Mouse (Mus musculus) hindbrain, embryonic 11.5 days (tissue): Measurements from ENCODE around the gene Nsa2. TPM values are rescaled to one million over a fixed set of nuclear protein-coding genes. Genes with fewer than 3 reads are reported as not detected.
A peak's percentile ranks its signal among the peaks of the same experiment; 100 is the strongest.
"Not testable (repeated sequence)": the region's sequence is repeated elsewhere in the genome, so short reads cannot be mapped to it uniquely, and the experiment has no call there.

Experiments
- ATAC-seq: fragments of 200-750 bp; cut with Nextera tagmentation; 2 replicates; pipeline ENCODE4 v1.8.0; 2017; ENCODE audit warnings: mild to moderate bottlenecking, moderate TSS enrichment, moderate library complexity; ENCODE audit not compliant: low FRiP score
- DNase-seq: peaks from one replicate; pipeline ENCODE4 v3.0.0-alpha.2; 2015; ENCODE audit warnings: low spot score
- H3K27ac ChIP-seq: fragments of 300-500 bp; sonication (generic); 2 replicates; pipeline ENCODE4 v1.5.1; 2014; ENCODE audit warnings: mild to moderate bottlenecking, low read depth, low read length
- H3K27me3 ChIP-seq: fragments of 300-500 bp; sonication (generic); 2 replicates; pipeline ENCODE4 v1.6.1; 2014; ENCODE audit warnings: mild to moderate bottlenecking, low read length, moderate library complexity, mixed read lengths; ENCODE audit not compliant: control insufficient read depth, insufficient read depth
- H3K36me3 ChIP-seq: fragments of 300-500 bp; sonication (generic); 2 replicates; pipeline ENCODE4 v1.6.1; 2014; ENCODE audit warnings: mild to moderate bottlenecking, low read length, moderate library complexity, mixed read lengths; ENCODE audit not compliant: control insufficient read depth, insufficient read depth
- H3K4me1 ChIP-seq: fragments of 300-500 bp; sonication (generic); replicated peaks from 2 replicates; pipeline ENCODE4 v1.6.1; 2014; ENCODE audit warnings: low read length, mixed read lengths; ENCODE audit not compliant: control insufficient read depth, insufficient read depth
- H3K4me2 ChIP-seq: fragments of 300-500 bp; sonication (generic); replicated peaks from 2 replicates; pipeline ENCODE4 v1.6.1; 2014; ENCODE audit warnings: mild to moderate bottlenecking, low read depth, low read length
- H3K4me3 ChIP-seq: fragments of 300-500 bp; sonication (generic); 2 replicates; pipeline ENCODE4 v1.5.1; 2014; ENCODE audit warnings: low read depth, low read length
- H3K9ac ChIP-seq: fragments of 300-500 bp; sonication (generic); 2 replicates; pipeline ENCODE4 v1.6.1; 2014; ENCODE audit warnings: low read depth, low read length
- H3K9me3 ChIP-seq: fragments of 300-500 bp; sonication (generic); 2 replicates; pipeline ENCODE4 v1.6.1; 2016; ENCODE audit warnings: low read length; ENCODE audit not compliant: control insufficient read depth
- WGBS: fragments of 180-500 bp; shearing (Covaris S2); extraction: QIAGEN DNeasy Blood & Tissue Kit; methylation state at CpG from one replicate; pipeline ENCODE4 v1.1.7; 2014; 5-methylcytosine and 5-hydroxymethylcytosine counted together
- polyA plus RNA-seq: library from polyadenylated mRNA; unstranded; fragments of >200 nt; fragmentation: Nextera tagmentation; extraction: Ambion mirVana; gene quantifications from 2 replicates; pipeline ENCODE4 v1.2.1, GENCODE M21; 2014

Nsa2 gene
- polyA plus RNA-seq, 1 experiment from 2014 or later, result 71.0 TPM

DNA sequence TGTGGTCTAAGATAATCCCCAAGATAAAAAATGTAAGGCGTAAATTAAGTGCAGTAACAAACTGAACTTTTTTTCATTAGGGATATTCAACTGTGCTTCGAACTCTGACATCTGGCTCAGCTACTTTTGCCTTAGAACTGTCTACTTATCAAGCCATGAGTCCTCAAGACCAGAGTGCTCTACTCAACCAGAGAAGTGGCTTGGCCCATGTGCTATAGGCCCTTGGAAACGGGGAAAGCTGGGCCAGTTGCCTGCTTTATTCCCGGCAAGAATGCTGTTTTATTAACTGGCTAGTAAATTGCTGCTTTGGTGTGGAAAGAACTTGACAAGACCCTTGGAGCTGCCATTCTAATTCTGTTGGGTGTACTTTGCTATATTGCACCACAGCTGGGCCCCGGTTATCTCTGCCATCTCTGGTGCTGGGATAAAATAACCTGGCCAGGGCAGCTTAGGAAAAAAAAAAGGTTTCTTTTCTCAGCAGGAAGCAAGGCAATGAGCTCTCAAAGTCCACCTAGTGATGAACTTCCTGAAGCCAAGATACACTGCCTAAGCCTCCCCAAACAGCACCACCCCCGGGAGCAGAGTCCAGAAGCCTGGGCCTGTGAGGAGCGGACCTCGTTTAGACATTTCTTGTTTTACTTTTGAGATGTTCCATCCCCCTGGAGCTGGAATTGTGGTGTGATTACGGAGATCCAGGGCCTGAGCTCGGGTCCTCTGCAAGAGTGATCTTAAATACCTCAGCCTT is 38.0 kb upstream of the Nsa2 start:
- WGBS, result 93% methylated on average over 10 of the region's 10 CpGs
- H3K27me3 ChIP-seq, result no peaks in the 10 kb centered on the region

DNA sequence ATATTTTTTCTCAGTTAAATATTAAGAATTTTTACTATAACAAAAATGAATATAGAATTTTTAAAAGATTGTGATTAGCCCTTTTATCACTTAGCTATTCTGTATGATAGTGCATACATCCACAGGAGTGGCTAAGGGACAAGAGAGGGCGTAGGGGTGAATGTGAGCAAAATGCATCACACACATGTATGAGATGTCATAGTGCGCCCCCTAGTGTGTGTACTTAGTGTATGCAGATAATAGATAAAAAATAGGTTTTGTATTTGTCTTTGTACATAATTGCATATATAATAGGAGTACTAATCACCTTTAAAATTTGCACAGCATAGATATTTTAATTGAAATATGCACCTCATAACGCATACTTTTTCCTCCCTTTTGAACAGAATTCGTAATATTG is 8.1 kb upstream of the Nsa2 start:
- no peaks in the 10 kb centered on the region for H3K4me1 ChIP-seq
- H3K9me3 ChIP-seq, result no peaks in the 10 kb centered on the region
- peaks cover 7% of the 10 kb centered on the region; the same call in 1 of the 2 replicates for H3K36me3 ChIP-seq
- H3K27ac ChIP-seq, result no peak overlapping the region
- no peak overlapping the region for H3K4me3 ChIP-seq
- peak; percentile 68 for DNase-seq
- no peaks in the 10 kb centered on the region for H3K27me3 ChIP-seq
- no peak overlapping the region for H3K9ac ChIP-seq
- ATAC-seq, result no peak
- 65% methylated on average over 4 of the region's 4 CpGs for WGBS
- H3K4me2 ChIP-seq, result no peak overlapping the region

More for the DNA sequence above, 38.0 kb upstream of the Nsa2 start:
- Histone ChIP-seq H3K4me1 (no peaks in the 10 kb centered on the region), H3K4me3 (no peak overlapping the region), H3K9me3 (no peaks in the 10 kb centered on the region), H3K36me3 (peaks cover 9% of the 10 kb centered on the region; the same call in 1 of the 2 replicates), H3K9ac (no peak overlapping the region), H3K4me2 (no peak overlapping the region), H3K27ac (no peak overlapping the region)
- no peak for DNase-seq
- ATAC-seq, result no peak

DNA sequence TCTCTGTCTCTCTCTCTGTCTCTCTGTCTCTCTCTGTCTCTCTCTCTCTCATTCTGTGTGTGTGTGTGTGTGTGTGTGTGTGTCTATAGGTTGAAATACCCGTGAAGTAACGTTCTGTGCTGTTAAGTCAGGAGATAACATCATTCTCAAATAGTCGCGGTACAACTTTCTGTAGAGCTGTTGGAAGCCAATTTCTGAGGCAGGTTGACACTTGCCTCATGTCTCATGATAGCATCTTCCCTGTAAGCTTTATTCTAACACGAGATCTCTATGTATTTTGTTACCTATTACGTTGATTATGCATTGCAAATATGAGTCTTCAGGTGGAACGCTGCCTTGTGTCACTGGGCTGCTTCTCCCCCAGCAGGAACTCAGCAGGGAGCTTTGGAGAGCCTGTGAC is 4.6 kb upstream of the Nsa2 start:
- no peaks in the 10 kb centered on the region for H3K36me3 ChIP-seq
- no peak overlapping the region for H3K27ac ChIP-seq
- ATAC-seq (no peak), DNase-seq (no peak)
- no peaks in the 10 kb centered on the region for H3K9me3 ChIP-seq
- no peak overlapping the region for H3K9ac ChIP-seq
- H3K4me2 ChIP-seq, result no peak overlapping the region
- 85% methylated on average over 7 of the region's 7 CpGs for WGBS
- H3K4me1 ChIP-seq, result no peaks in the 10 kb centered on the region; the same call in 1 of the 2 replicates
- no peak overlapping the region for H3K4me3 ChIP-seq
- H3K27me3 ChIP-seq, result no peaks in the 10 kb centered on the region

DNA sequence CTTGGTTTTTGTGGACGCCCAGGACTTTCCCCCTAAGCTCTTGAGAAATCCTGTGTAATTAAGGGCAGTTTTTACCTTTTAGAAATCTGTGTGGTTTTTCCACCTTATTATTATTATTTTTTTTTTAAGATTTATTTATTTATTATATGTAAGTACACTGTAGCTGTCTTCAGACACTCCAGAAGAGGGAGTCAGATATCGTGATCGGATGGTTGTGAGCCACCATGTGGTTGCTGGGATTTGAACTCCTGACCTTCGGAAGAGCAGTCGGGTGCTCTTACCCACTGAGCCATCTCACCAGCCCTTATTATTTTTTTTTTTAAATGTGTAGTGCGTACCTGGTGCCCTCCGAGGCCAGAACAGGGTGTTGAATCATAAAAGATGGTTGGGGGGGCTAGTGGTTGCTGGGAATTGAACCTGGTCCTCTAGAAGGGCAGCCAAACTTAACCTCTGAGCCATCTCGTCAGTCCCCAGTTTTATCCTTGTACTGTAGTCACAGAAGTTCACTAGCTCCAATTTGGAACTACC is 731 bp upstream of the Nsa2 start:
- not testable (repeated sequence) for H3K4me1 ChIP-seq, H3K36me3 ChIP-seq, H3K27me3 ChIP-seq, H3K9me3 ChIP-seq, DNase-seq
- peak; percentile 4; the same call in 1 of the 2 replicates for ATAC-seq
- Histone ChIP-seq H3K4me3 (peak overlapping the region; percentile 88), H3K27ac (peak overlapping the region; percentile 80; the same call in 1 of the 2 replicates), H3K9ac (peak overlapping the region; percentile 92), H3K4me2 (peak overlapping the region; percentile 52)
- WGBS, result 38% methylated on average over 8 of the region's 8 CpGs

DNA sequence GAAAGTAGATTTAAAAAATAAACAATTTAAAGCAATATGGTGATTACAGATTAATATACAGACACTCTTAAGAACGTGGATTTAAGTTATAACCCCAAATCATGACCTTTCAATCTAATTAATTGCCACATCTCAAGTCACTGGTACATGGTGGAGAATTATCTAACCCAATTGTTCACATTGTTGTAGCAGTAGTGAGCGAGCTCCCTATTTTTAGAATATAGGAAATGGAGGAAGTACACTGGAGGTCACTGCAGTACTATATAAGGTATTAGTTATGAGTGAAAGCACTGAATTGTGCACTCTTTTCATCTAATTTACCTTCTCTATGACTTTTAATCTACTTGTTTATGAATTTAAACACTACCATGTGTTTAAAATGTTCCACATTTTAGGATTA is 7.3 kb downstream of the Nsa2 start:
- not testable (repeated sequence) for H3K9me3 ChIP-seq, H3K27ac ChIP-seq, ATAC-seq, H3K4me1 ChIP-seq, H3K9ac ChIP-seq, H3K27me3 ChIP-seq, H3K4me2 ChIP-seq, H3K36me3 ChIP-seq, H3K4me3 ChIP-seq, DNase-seq
- no CpG with 5 or more reads among the region's 2 CpGs for WGBS

DNA sequence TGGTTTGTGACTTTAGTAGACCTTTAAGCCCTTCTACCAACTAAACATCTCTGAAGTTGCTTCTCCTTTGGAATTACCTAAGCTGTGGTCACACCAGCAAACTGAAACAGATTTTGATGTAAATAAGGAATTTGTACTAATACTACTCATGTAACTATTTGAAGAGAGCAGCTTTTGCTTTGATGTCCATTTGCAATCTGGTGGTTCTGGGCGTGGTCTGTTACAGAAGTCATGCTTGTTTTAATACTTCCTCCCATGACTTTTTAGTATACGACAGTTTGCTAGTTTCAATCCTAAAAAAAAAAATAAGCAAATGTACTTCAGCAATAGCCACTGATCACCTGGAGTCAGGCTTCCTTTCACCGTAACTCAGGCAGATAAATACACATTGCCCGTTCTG is 8.1 kb downstream of the Nsa2 start:
- not testable (repeated sequence) for H3K4me2 ChIP-seq, H3K27ac ChIP-seq, ATAC-seq, H3K36me3 ChIP-seq, H3K4me1 ChIP-seq, H3K4me3 ChIP-seq, DNase-seq, H3K27me3 ChIP-seq, H3K9ac ChIP-seq, H3K9me3 ChIP-seq
- WGBS, result 94% methylated on average over 2 of the region's 4 CpGs

DNA sequence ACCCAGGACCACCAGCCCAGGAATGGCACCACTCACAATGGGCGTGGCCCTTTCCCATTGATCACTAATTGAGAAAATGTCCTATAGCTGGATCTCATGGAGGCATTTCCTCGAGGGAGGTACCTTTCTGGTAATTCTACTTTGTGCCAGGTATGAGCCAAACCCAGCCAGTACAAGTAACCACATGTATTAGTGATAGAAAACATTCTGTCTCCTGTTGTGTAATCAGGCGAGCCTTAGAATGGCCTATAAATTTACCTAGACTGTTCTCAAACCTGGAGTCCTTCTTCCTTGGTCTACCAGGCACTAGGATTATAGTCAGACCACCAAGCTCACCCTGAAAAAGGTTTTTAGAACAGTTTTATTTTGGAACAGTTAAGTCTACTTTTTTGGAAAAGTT is 16.4 kb downstream of the Nsa2 start:
- 81% methylated on average over 3 of the region's 3 CpGs for WGBS
- ATAC-seq (no peak), DNase-seq (no peak)
- H3K9me3 ChIP-seq, result no peaks in the 10 kb centered on the region
- no peaks in the 10 kb centered on the region for H3K4me1 ChIP-seq
- no peak overlapping the region for H3K4me3 ChIP-seq
- H3K27ac ChIP-seq, result no peak overlapping the region
- H3K4me2 ChIP-seq, result no peak overlapping the region
- no peaks in the 10 kb centered on the region for H3K27me3 ChIP-seq
- no peaks in the 10 kb centered on the region for H3K36me3 ChIP-seq
- no peak overlapping the region for H3K9ac ChIP-seq

DNA sequence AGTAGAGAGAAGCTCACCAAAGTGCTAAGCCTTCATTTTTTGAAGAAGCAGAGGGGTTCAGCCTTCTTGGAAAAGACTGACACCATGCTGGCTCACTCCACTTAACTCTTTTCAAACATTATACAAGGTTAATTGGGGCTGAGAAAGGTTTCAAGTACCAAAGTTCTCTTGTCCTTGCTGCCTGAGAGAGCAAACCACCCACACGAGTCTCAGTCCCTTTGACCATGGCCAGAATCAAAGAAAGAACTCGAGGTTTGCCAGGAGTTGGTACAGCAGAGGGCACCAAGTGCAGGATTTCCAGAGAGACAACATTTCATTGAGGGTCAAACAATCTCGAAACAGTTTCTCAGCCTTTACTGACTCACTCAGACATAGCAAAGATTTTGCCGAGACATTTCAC is 28.7 kb downstream of the Nsa2 start:
- Histone ChIP-seq H3K27me3 (no peaks in the 10 kb centered on the region), H3K36me3 (no peaks in the 10 kb centered on the region), H3K4me2 (no peak overlapping the region), H3K9me3 (no peaks in the 10 kb centered on the region), H3K27ac (no peak overlapping the region), H3K9ac (no peak overlapping the region), H3K4me1 (no peaks in the 10 kb centered on the region), H3K4me3 (no peak overlapping the region)
- DNase-seq, result no peak
- WGBS, result 80% methylated on average over 4 of the region's 4 CpGs
- no peak for ATAC-seq

DNA sequence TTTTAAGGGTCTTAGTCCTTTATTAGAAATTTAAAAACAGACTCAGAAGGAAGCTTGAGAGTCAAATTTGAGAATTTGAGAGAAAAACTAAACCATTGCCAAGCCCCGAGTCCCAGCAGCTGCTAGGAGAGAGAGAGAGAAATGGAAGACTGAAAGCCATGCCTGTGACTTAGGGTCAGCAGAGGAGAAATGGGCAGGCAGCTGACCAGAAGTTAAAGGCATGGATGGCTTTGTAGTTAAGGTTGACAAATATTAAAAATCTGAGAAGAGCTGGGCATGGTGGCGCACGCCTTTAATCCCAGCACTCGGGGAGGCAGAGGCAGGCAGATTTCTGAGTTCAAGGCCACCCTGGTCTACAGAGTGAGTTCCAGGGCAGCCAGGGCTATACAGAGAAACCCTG is 30.0 kb downstream of the Nsa2 start:
- not testable (repeated sequence) for H3K4me3 ChIP-seq, DNase-seq, H3K4me2 ChIP-seq, H3K9ac ChIP-seq, H3K27me3 ChIP-seq, H3K36me3 ChIP-seq, H3K9me3 ChIP-seq, ATAC-seq, H3K27ac ChIP-seq, H3K4me1 ChIP-seq
- WGBS, result 95% methylated on average over 4 of the region's 4 CpGs
